Mouse (Mus musculus) frontal cortex, postnatal 36 days (tissue): ENCODE results near the gene Mtif3.
A peak's percentile ranks its signal among the peaks of the same experiment; 100 is the strongest.

Experiments
- DNase-seq, 2 experiments: peaks; one replicate each; pipeline ENCODE4 v3.0.0; 2022; ENCODE audit warnings: low spot score in 2 of 2

The Mtif3 gene

GRCm38 (mm10) chr5:146916273-146916672 is 47.3 kb downstream of the Mtif3 start:
- DNase-seq = no peak

- DNase-seq = peak; percentile 43 to 48
Measured at GRCm38 (mm10) chr5:146914088-146914766, 49.4 kb downstream of the Mtif3 start.

DNA sequence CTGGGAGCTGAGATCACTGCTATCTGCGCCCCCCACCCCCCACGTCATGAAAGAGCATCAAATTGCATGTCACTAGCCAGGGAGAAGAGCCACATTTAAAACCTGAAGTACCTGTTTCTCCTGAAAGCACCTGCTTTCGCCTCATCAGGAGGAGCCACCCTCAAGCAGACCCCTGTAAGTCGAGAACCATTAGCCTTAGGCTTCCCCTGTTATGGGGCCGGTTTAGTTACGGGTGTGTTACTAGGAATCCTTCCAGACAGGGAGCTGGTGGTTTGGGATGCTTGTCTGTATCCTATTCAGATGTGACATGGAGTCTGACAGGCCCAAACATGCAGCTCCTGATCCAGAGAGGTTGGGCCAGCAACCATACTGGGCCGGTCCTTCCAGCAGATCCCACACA is 50.2 kb downstream of the Mtif3 start:
- DNase-seq = no peak

- no peak for DNase-seq
Measured at GRCm38 (mm10) chr5:146912206-146912605, 51.4 kb downstream of the Mtif3 start.

GRCm38 (mm10) chr5:146908629-146909028 is 55.0 kb downstream of the Mtif3 start:
- DNase-seq = no peak

DNA sequence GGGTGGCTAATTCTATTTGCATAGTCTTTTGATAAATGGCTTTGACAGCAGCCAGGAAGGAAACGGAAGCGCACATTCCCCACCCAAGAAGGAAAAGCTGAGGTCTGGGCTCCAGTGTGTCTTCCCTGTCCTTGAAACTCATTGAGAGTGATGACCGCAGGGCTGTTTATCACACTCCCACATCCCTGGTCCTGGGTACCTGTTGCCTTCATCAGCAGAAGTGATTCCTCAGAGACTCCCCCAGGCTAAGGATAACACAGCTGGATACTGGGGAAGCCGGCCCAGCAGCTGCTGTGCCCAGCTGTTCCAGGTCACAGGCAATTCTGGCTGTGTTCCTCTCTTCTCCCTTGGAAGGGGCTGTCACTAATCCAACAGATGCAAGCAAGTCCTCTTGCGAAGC is 56.1 kb downstream of the Mtif3 start:
- no peak for DNase-seq

DNA sequence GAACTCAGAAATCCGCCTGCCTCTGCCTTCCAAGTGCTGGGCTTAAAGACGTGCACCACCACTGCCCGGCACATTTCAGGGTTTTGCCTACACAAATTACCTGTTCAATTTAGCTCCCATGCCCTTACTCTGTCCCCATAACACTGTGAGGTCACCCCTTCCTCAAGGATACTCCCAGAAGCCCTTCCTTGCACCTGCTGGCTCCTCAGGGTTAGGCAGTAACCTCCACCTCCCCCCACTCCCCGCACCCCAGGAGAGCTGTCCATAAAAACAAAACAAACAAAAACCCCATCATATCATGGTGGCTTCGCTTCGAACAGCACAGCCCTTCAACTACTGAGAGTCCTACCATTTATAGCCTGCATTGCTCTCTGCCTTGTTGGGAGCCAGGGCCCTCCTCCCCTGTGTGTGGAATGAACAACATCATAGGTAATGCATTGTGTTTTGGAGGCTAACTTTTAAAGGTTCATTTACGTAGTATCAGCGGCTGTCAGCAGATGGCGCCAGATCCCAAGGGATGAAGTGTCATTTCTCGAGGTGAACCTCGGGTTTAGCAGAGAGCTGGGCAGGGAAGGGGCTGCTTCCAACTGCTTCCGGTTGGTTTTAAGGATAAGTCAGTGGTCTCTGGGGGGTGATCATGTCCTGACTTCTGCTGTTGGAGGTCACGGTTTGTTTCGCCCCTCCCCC is 58.0 kb downstream of the Mtif3 start:
- DNase-seq = peak; percentile 70 to 75

DNA sequence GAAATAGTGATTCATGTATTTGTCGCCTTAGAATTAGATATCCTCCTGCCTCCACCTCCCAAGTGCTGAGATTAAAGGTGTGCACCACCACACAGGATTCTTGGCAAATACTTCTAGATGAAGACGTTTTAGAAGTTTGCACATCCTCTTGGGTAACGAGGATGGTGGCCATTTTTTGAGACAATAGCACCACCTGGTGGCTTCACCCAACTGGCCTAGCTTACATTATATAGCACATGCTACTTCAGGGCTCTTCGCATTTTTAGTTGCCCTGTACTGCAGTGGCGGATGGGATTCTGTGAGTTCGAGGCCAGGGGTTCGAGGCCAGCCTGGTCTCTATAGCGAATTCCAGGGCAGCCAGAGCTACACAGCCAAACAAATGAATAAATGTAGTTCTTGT is 59.2 kb downstream of the Mtif3 start:
- peak; percentile 68 to 86 for DNase-seq
